Mouse (Mus musculus) brown adipose tissue, adult 24 weeks (tissue): ENCODE measurements around the gene Ephb2. TPM values are rescaled to one million over a fixed set of nuclear protein-coding genes. Genes with fewer than 3 reads are reported as not detected.

Source experiments
- H3K27ac ChIP-seq: fragments of 200-500 bp; replicated peaks from 2 replicates; pipeline ENCODE4 v1.5.1; 2012; ENCODE audit warnings: low read depth, mild to moderate bottlenecking, low read length
- H3K4me1 ChIP-seq: fragments of 200-500 bp; 2 replicates; pipeline ENCODE4 v1.6.1; 2012; ENCODE audit warnings: low read length, mixed read lengths; ENCODE audit not compliant: control insufficient read depth, insufficient read depth, insufficient read length
- H3K4me3 ChIP-seq: fragments of 200-500 bp; 2 replicates; pipeline ENCODE4 v1.5.1; 2012; ENCODE audit warnings: low read depth, mild to moderate bottlenecking, low read length, moderate library complexity; ENCODE audit not compliant: insufficient read depth
- polyA plus RNA-seq: library from polyadenylated mRNA; stranded (reverse); fragments of >200 nt; gene quantifications from 2 replicates; pipeline ENCODE4 v1.2.4, GENCODE M21; 2012; ENCODE audit not compliant: missing spikeins, insufficient read depth, insufficient read length

Ephb2 gene
- polyA plus RNA-seq, 1 experiment: 1.5 TPM

GRCm38 (mm10) chr4:136852119-136852518 is 16.3 kb upstream of the Ephb2 start:
- no peaks in the 10 kb centered on the region for H3K4me1 ChIP-seq
- no peak overlapping the region for H3K4me3 ChIP-seq
- H3K27ac ChIP-seq: no peak overlapping the region

- Histone ChIP-seq H3K4me3 (no peak overlapping the region), H3K27ac (no peak overlapping the region), H3K4me1 (no peaks in the 10 kb centered on the region)
Observed at GRCm38 (mm10) chr4:136848565-136848964, 12.8 kb upstream of the Ephb2 start.

- no peaks in the 10 kb centered on the region for H3K4me1 ChIP-seq
- no peak overlapping the region for H3K4me3 ChIP-seq
- H3K27ac ChIP-seq: no peak overlapping the region
Observed at GRCm38 (mm10) chr4:136847166-136847565, 11.4 kb upstream of the Ephb2 start.

- no peaks in the 10 kb centered on the region for H3K4me1 ChIP-seq
- no peak overlapping the region for H3K4me3 ChIP-seq
- H3K27ac ChIP-seq: no peak overlapping the region
Observed at GRCm38 (mm10) chr4:136842802-136843201, 7.0 kb upstream of the Ephb2 start.

GRCm38 (mm10) chr4:136842033-136842432 is 6.2 kb upstream of the Ephb2 start:
- no peak overlapping the region for H3K27ac ChIP-seq
- H3K4me3 ChIP-seq: no peak overlapping the region

GRCm38 (mm10) chr4:136841056-136841455 is 5.3 kb upstream of the Ephb2 start:
- no peaks in the 10 kb centered on the region for H3K4me1 ChIP-seq
- no peak overlapping the region for H3K4me3 ChIP-seq
- H3K27ac ChIP-seq: no peak overlapping the region

More at GRCm38 (mm10) chr4:136842033-136842432, 6.2 kb upstream of the Ephb2 start:
- no peaks in the 10 kb centered on the region for H3K4me1 ChIP-seq

- Histone ChIP-seq H3K27ac (no peak overlapping the region), H3K4me3 (no peak overlapping the region), H3K4me1 (no peaks in the 10 kb centered on the region)
Observed at GRCm38 (mm10) chr4:136838462-136838861, 2.7 kb upstream of the Ephb2 start.

GRCm38 (mm10) chr4:136838026-136838425 is 2.2 kb upstream of the Ephb2 start:
- Histone ChIP-seq H3K4me3 (no peak overlapping the region), H3K27ac (no peak overlapping the region), H3K4me1 (no peaks in the 10 kb centered on the region)

GRCm38 (mm10) chr4:136836387-136836931 is 671 bp upstream of the Ephb2 start:
- Histone ChIP-seq H3K27ac (no peak overlapping the region), H3K4me3 (peak overlapping the region; percentile 57), H3K4me1 (no peaks in the 10 kb centered on the region)

GRCm38 (mm10) chr4:136834815-136835620 is 770 bp downstream of the Ephb2 start:
- Histone ChIP-seq H3K4me1 (no peaks in the 10 kb centered on the region), H3K27ac (no peak overlapping the region), H3K4me3 (peak overlapping the region; percentile 57)

GRCm38 (mm10) chr4:136834439-136834814 is 1.4 kb downstream of the Ephb2 start:
- no peaks in the 10 kb centered on the region for H3K4me1 ChIP-seq
- peak overlapping the region; percentile 57; the same call in 1 of the 2 replicates for H3K4me3 ChIP-seq
- no peak overlapping the region for H3K27ac ChIP-seq

- H3K4me1 ChIP-seq: peaks cover 4% of the 10 kb centered on the region; the same call in 1 of the 2 replicates
- no peak overlapping the region for H3K27ac ChIP-seq
- H3K4me3 ChIP-seq: no peak overlapping the region
Observed at GRCm38 (mm10) chr4:136833619-136834351, 2.0 kb downstream of the Ephb2 start.

GRCm38 (mm10) chr4:136832559-136833232 is 3.1 kb downstream of the Ephb2 start:
- Histone ChIP-seq H3K4me3 (no peak overlapping the region), H3K27ac (no peak overlapping the region), H3K4me1 (peaks cover 7% of the 10 kb centered on the region; the same call in 1 of the 2 replicates)

- H3K4me3 ChIP-seq: no peak overlapping the region
- H3K27ac ChIP-seq: no peak overlapping the region
- H3K4me1 ChIP-seq: peaks cover 7% of the 10 kb centered on the region; the same call in 1 of the 2 replicates
Observed at GRCm38 (mm10) chr4:136830272-136830823, 5.4 kb downstream of the Ephb2 start.

- Histone ChIP-seq H3K4me1 (peaks cover 7% of the 10 kb centered on the region; the same call in 1 of the 2 replicates), H3K27ac (no peak overlapping the region), H3K4me3 (no peak overlapping the region)
Observed at GRCm38 (mm10) chr4:136829837-136830236, 6.0 kb downstream of the Ephb2 start.
